Mouse (Mus musculus) thymus, adult 2 months (tissue): ENCODE results near the gene Psmb5. TPM values are rescaled to one million over a fixed set of nuclear protein-coding genes. Genes with fewer than 3 reads are reported as not detected.

Experiments used
- DNase-seq: peaks from one replicate; pipeline ENCODE4 v3.0.0; 2021
- H3K27ac ChIP-seq: fragments of 200-500 bp; 2 replicates; pipeline ENCODE4 v1.5.1; 2012; ENCODE audit warnings: low read length, control low read depth; ENCODE audit not compliant: control insufficient read depth, insufficient read depth
- H3K27me3 ChIP-seq: fragments of 200-500 bp; 2 replicates; pipeline ENCODE4 v1.6.1; 2012; ENCODE audit warnings: mild to moderate bottlenecking, low read length, moderate library complexity, mixed read lengths; ENCODE audit not compliant: control insufficient read depth, insufficient read depth
- H3K36me3 ChIP-seq: fragments of 200-500 bp; 2 replicates; pipeline ENCODE4 v1.6.1; 2012; ENCODE audit warnings: mild to moderate bottlenecking, low read length, moderate library complexity; ENCODE audit not compliant: control insufficient read depth, insufficient read depth
- H3K4me1 ChIP-seq: fragments of 200-500 bp; replicated peaks from 2 replicates; pipeline ENCODE4 v1.6.1; 2012; ENCODE audit warnings: low read length; ENCODE audit not compliant: control insufficient read depth, insufficient read depth
- H3K4me3 ChIP-seq: fragments of 200-500 bp; 2 replicates; pipeline ENCODE4 v1.5.1; 2012; ENCODE audit warnings: mild to moderate bottlenecking, low read length, control low read depth, moderate library complexity; ENCODE audit not compliant: control insufficient read depth, insufficient read depth
- CTCF ChIP-seq: fragments of 200-500 bp; IDR thresholded peaks from 2 replicates; pipeline ENCODE4 v1.5.1; 2012; ENCODE audit warnings: mild to moderate bottlenecking, control low read depth, low read length, moderate library complexity, borderline replicate concordance; ENCODE audit not compliant: control insufficient read depth, poor library complexity, insufficient read depth; ENCODE audit errors: extremely low read depth
- POLR2A ChIP-seq: fragments of 200-500 bp; IDR thresholded peaks from 2 replicates; pipeline ENCODE4 v1.6.1; 2012; ENCODE audit warnings: mild to moderate bottlenecking, low read length, control low read depth, moderate library complexity; ENCODE audit not compliant: control insufficient read depth, poor library complexity, insufficient read depth; ENCODE audit errors: extremely low read depth
- WGBS: fragments of 180-500 bp; shearing (Covaris S2); methylation state at CpG from one replicate; pipeline ENCODE4 v1.1.7; 2018; 5-methylcytosine and 5-hydroxymethylcytosine counted together
- polyA plus RNA-seq: library from polyadenylated mRNA; depleted of rRNA; stranded (reverse); fragments of >200 nt; gene quantifications from 2 replicates; pipeline ENCODE4 v1.2.3, GENCODE M21; 2012

The Psmb5 gene
- polyA plus RNA-seq, 1 experiment: 266 TPM

- TF ChIP-seq CTCF (no peak), POLR2A (no peak)
- Histone ChIP-seq H3K4me1 (peaks cover 3% of the 10 kb centered on the region), H3K4me3 (no peak overlapping the region), H3K27me3 (no peaks in the 10 kb centered on the region), H3K27ac (no peak overlapping the region), H3K36me3 (peaks cover 9% of the 10 kb centered on the region)
- peak; percentile 37 for DNase-seq
- 91% methylated on average over 4 of the region's 4 CpGs for WGBS
Measured at GRCm38 (mm10) chr14:54609962-54610361, 7.9 kb downstream of the Psmb5 start.

GRCm38 (mm10) chr14:54609245-54609644, 8.6 kb downstream of the Psmb5 start:
- H3K36me3 ChIP-seq: peaks cover 9% of the 10 kb centered on the region
- DNase-seq: no peak
- H3K4me3 ChIP-seq: no peak overlapping the region
- H3K27me3 ChIP-seq: no peaks in the 10 kb centered on the region
- no peak for TF ChIP-seq POLR2A
- no peak for TF ChIP-seq CTCF
- H3K27ac ChIP-seq: no peak overlapping the region
- 93% methylated on average over 4 of the region's 4 CpGs for WGBS
- peaks cover 3% of the 10 kb centered on the region for H3K4me1 ChIP-seq

GRCm38 (mm10) chr14:54607226-54607625, 10.6 kb downstream of the Psmb5 start:
- peaks cover 4% of the 10 kb centered on the region for H3K4me1 ChIP-seq
- no peak overlapping the region for H3K4me3 ChIP-seq
- WGBS: 85% methylated on average over 8 of the region's 8 CpGs
- H3K36me3 ChIP-seq: peaks cover 5% of the 10 kb centered on the region; the same call in 1 of the 2 replicates
- H3K27ac ChIP-seq: no peak overlapping the region
- DNase-seq: no peak
- no peaks in the 10 kb centered on the region for H3K27me3 ChIP-seq
- TF ChIP-seq POLR2A: no peak
- no peak for TF ChIP-seq CTCF

- WGBS: 2% methylated on average over 39 of the region's 39 CpGs
- TF ChIP-seq POLR2A: peak; percentile 45; the same call in 1 of the 2 replicates
- TF ChIP-seq CTCF: no peak
- peak; percentile 82 for DNase-seq
- Histone ChIP-seq H3K36me3 (no peaks in the 10 kb centered on the region), H3K27ac (peak within 1 kb of the TSS; percentile 8; the same call in 1 of the 2 replicates), H3K4me3 (peak within 1 kb of the TSS; percentile 69), H3K4me1 (peaks cover 4% of the 10 kb centered on the region), H3K27me3 (no peaks in the 10 kb centered on the region)
Measured at GRCm38 (mm10) chr14:54605752-54606321, 12.0 kb downstream of the Psmb5 start, which contains the start of gene 4931414P19Rik. Gene 4931414P19Rik (minus strand): TSS chr14:54605993.

DNA sequence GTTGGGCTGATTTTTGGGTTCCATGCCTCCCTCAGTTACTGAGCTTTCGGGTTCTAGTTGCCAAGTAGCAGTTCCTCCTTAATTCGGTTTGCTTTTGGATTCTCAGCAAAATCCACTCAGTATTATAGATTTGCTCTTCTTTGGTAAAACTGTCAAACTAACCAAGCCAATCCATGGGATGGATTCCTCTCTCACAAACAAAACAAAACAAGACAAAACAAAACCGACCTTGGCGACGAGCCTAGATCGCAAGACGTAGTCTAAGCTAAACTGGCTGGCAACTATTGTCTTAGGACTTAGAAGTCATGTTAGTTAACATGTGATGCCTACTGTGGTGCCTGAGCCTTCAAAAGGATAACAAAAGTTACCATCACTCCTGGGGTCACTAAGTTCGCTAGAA, 14.1 kb downstream of the Psmb5 start:
- no peak for TF ChIP-seq POLR2A
- no peak for TF ChIP-seq CTCF
- Histone ChIP-seq H3K4me3 (peak overlapping the region; percentile 74; the same call in 1 of the 2 replicates), H3K4me1 (peaks cover 4% of the 10 kb centered on the region), H3K27me3 (no peaks in the 10 kb centered on the region), H3K27ac (no peak overlapping the region), H3K36me3 (no peaks in the 10 kb centered on the region)
- 89% methylated on average over 8 of the region's 8 CpGs for WGBS
- no peak for DNase-seq

- TF ChIP-seq CTCF: 0 out of 2 replicates have a peak, but pooled peaks have one; percentile 47
- peak; percentile 94 for TF ChIP-seq POLR2A
- WGBS: under 1% methylated on average over 46 of the region's 46 CpGs
- Histone ChIP-seq H3K27me3 (no peaks in the 10 kb centered on the region), H3K4me3 (peak overlapping the region; percentile 74), H3K27ac (peak overlapping the region; percentile 64), H3K4me1 (peaks cover 4% of the 10 kb centered on the region), H3K36me3 (no peaks in the 10 kb centered on the region)
- DNase-seq: peak; percentile 95
Measured at GRCm38 (mm10) chr14:54603038-54603654, 14.7 kb downstream of the Psmb5 start.

- no peak for DNase-seq
- WGBS: 66% methylated on average over 4 of the region's 4 CpGs
- H3K4me3 ChIP-seq: no peak overlapping the region
Measured at GRCm38 (mm10) chr14:54602613-54603012, 15.2 kb downstream of the Psmb5 start.

More at GRCm38 (mm10) chr14:54602613-54603012, 15.2 kb downstream of the Psmb5 start:
- H3K27ac ChIP-seq: no peak overlapping the region
- H3K27me3 ChIP-seq: no peaks in the 10 kb centered on the region
- H3K36me3 ChIP-seq: no peaks in the 10 kb centered on the region
- peaks cover 4% of the 10 kb centered on the region for H3K4me1 ChIP-seq
- TF ChIP-seq CTCF (no peak), POLR2A (no peak)
